Mouse (Mus musculus) ES-Bruce4 (cell line): ENCODE measurements around the gene Stk39.

Experiments
- CTCF ChIP-seq: IDR thresholded peaks from one replicate; pipeline ENCODE4 v1.8.1; 2011; ENCODE audit warnings: low read depth, low read length
- POLR2A ChIP-seq: IDR thresholded peaks from one replicate; pipeline ENCODE4 v1.8.1; 2011; ENCODE audit warnings: low read length; ENCODE audit not compliant: insufficient read depth

- TF ChIP-seq CTCF (no peak), POLR2A (no peak)
These were observed 256.9 kb downstream of the Stk39 start for GRCm38 (mm10) chr2:68215176-68215575.
